Mouse (Mus musculus): ENCODE data around the gene Cmtm4. TPM values are rescaled to one million over a fixed set of nuclear protein-coding genes. Genes with fewer than 3 reads are reported as not detected.

Cmtm4 gene
- total and polyA plus RNA-seq, 3 experiments = 6.5 to 31.1 (median 12.0) TPM

GRCm38 (mm10) chr8:104343957-104344356, 51.6 kb downstream of the Cmtm4 start:
- Histone ChIP-seq H3K4me1 (ENCODE audit: control insufficient read depth in 1 of 2, insufficient read depth in 2 of 2, low read length in 2 of 2) (peaks cover 0 to 7% of the 10 kb centered on the region in 2 experiments; a peak in 2 of 4 replicates), H3K4me3 (ENCODE audit: control insufficient read depth in 1 of 2, insufficient read depth in 1 of 2, low read depth in 2 of 2, low read length in 2 of 2) (no peak overlapping the region), H3K79me2 (ENCODE audit: control insufficient read depth, insufficient read depth, low read length, poor library complexity) (peaks cover 10% of the 10 kb centered on the region), H3K9me3 (replicated peaks; ENCODE audit: insufficient read depth, low read length) (no peaks in the 10 kb centered on the region), H3K27ac (ENCODE audit: control insufficient read depth, low read depth, low read length) (no peak overlapping the region), H3K36me3 (ENCODE audit: control insufficient read depth in 1 of 2, insufficient read depth in 2 of 2, low read length in 2 of 2) (peaks cover 0 to 4% of the 10 kb centered on the region in 2 experiments; a peak in 2 of 4 replicates), H3K9ac (ENCODE audit: control insufficient read depth, low read depth, low read length, poor library complexity, severe bottlenecking) (no peak overlapping the region), H3K27me3 (ENCODE audit: control insufficient read depth in 1 of 2, insufficient read depth in 2 of 2, low read length in 2 of 2) (no peaks in the 10 kb centered on the region)
- peak; percentile 84 for DNase-seq (ENCODE audit: low read depth, low spot score)
- TF ChIP-seq ZC3H11A (IDR thresholded peaks at IDR 0.05; ENCODE audit: low read depth, low read length) = peak; percentile 44
- peak; percentile 82 for TF ChIP-seq SMC3 (IDR thresholded peaks at IDR 0.05; ENCODE audit: low read depth, low read length)
- no peak for TF ChIP-seq E2F4 (IDR thresholded peaks at IDR 0.05; ENCODE audit: borderline replicate concordance, low read depth, low read length)
- TF ChIP-seq CTCF (IDR thresholded peaks at IDR 0.05 in 2 of 3, conservative IDR thresholded peaks at IDR 0.05 in 1 of 3; ENCODE audit: control insufficient read depth in 1 of 3, insufficient read depth in 1 of 3, low read depth in 2 of 3, low read length in 3 of 3, poor library complexity in 1 of 3, severe bottlenecking in 1 of 3) = peak; percentile 87 to 93 (median 92)
- TF ChIP-seq MYC (IDR thresholded peaks at IDR 0.05; ENCODE audit: low read depth, low read length) = no peak
- TF ChIP-seq RAD21 (IDR thresholded peaks at IDR 0.05; ENCODE audit: low read depth, low read length) = peak; percentile 75

GRCm38 (mm10) chr8:104342426-104342825, 53.2 kb downstream of the Cmtm4 start:
- Histone ChIP-seq H3K27me3 (ENCODE audit: control insufficient read depth in 1 of 2, insufficient read depth in 2 of 2, low read length in 2 of 2) (no peaks in the 10 kb centered on the region), H3K9me3 (replicated peaks; ENCODE audit: insufficient read depth, low read length) (no peaks in the 10 kb centered on the region), H3K79me2 (ENCODE audit: control insufficient read depth, insufficient read depth, low read length, poor library complexity) (peaks cover 10% of the 10 kb centered on the region), H3K36me3 (ENCODE audit: control insufficient read depth in 1 of 2, insufficient read depth in 2 of 2, low read length in 2 of 2) (peaks cover 0 to 9% of the 10 kb centered on the region in 2 experiments; a peak in 2 of 4 replicates), H3K27ac (ENCODE audit: control insufficient read depth, low read depth, low read length) (no peak overlapping the region), H3K4me3 (ENCODE audit: control insufficient read depth in 1 of 2, insufficient read depth in 1 of 2, low read depth in 2 of 2, low read length in 2 of 2) (no peak overlapping the region), H3K4me1 (ENCODE audit: control insufficient read depth in 1 of 2, insufficient read depth in 2 of 2, low read length in 2 of 2) (peaks cover 0 to 7% of the 10 kb centered on the region in 2 experiments; a peak in 2 of 4 replicates), H3K9ac (ENCODE audit: control insufficient read depth, low read depth, low read length, poor library complexity, severe bottlenecking) (no peak overlapping the region)
- DNase-seq (ENCODE audit: low read depth, low spot score) = no peak
- TF ChIP-seq CHD2 (IDR thresholded peaks at IDR 0.05; ENCODE audit: low read length) (no peak), ZNF384 (IDR thresholded peaks at IDR 0.05; ENCODE audit: low read depth, low read length) (no peak), UBTF (IDR thresholded peaks at IDR 0.05; ENCODE audit: borderline replicate concordance, insufficient read depth, low read depth, low read length) (no peak), SMC3 (IDR thresholded peaks at IDR 0.05; ENCODE audit: low read depth, low read length) (no peak), ZKSCAN1 (IDR thresholded peaks at IDR 0.05; ENCODE audit: low read depth, low read length) (no peak), POLR2A (IDR thresholded peaks at IDR 0.05; ENCODE audit: control insufficient read depth in 1 of 2, insufficient read depth in 1 of 2, low read depth in 1 of 2, low read length in 2 of 2, poor library complexity in 1 of 2) (no peak), NELFE (IDR thresholded peaks at IDR 0.05; ENCODE audit: low read depth, low read length) (no peak), BHLHE40 (IDR thresholded peaks at IDR 0.05; ENCODE audit: borderline replicate concordance, low read depth, low read length) (no peak), E2F4 (IDR thresholded peaks at IDR 0.05; ENCODE audit: borderline replicate concordance, low read depth, low read length) (no peak), TBP (IDR thresholded peaks at IDR 0.05; ENCODE audit: low read depth, low read length) (no peak), RCOR1 (IDR thresholded peaks at IDR 0.05; ENCODE audit: low read depth, low read length) (no peak), GATA1 (IDR thresholded peaks at IDR 0.05; ENCODE audit: low read depth, low read length) (no peak), MAZ (IDR thresholded peaks at IDR 0.05; ENCODE audit: low read depth, low read length) (no peak), HCFC1 (IDR thresholded peaks at IDR 0.05; ENCODE audit: low read depth, low read length) (no peak), POLR2AphosphoS5 (IDR thresholded peaks at IDR 0.05; ENCODE audit: borderline replicate concordance, low read depth, low read length) (no peak), EP300 (IDR thresholded peaks at IDR 0.05; ENCODE audit: low read depth in 1 of 2, low read length in 2 of 2) (no peak), KAT2A (conservative IDR thresholded peaks at IDR 0.05; ENCODE audit: low read depth, low read length) (no peak), MYB (IDR thresholded peaks at IDR 0.05; ENCODE audit: low read depth, low read length) (no peak)
